Mouse (Mus musculus): ENCODE data around the gene Arhgef3.
"Not testable (repeated sequence)": the region's sequence is repeated elsewhere in the genome, so short reads cannot be mapped to it uniquely, and the experiment has no call there.

Arhgef3 gene

DNA sequence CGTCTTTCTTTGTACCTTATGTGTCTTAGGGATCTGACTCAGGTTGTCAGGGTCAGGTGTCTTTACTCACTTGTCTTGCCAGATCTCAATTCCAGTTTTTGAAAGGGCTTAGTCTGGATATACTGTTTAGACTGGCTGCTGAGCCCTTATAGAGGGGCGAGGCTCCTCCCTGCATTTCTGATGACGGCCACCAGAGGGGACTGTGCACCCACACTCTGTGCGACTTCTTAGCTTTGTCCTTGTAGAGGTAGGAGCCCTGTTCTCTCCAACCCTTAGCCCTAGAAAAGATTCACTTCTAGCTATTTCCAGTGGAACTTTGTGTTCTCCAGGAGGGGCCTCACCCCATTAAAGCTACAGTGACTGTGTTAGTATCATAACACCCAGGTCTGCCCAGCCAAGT lies 72.3 kb downstream of the Arhgef3 start:
- peak; percentile 52 to 68 for DNase-seq (ENCODE audit: low spot score in 2 of 2)

DNA sequence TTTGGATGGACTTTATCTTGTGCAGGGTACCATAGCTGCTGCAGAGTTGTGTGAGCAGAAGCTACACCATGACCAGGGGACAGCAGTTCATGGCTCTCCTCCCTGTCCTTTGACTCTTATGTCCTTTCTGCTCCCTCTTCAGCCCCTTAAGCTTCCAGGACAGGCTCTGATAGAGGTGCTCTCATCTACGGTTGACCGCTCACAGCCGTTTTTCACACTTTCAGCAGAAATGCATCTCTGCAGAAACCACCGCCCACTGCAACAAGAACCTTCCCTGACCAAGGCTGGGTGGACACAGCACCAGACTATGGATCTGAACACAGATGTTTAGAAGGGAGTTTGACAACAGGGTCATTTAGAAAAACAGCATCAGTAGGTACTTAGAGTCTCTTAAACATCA lies 73.2 kb downstream of the Arhgef3 start:
- no peak for DNase-seq (ENCODE audit: low spot score in 2 of 2)

DNA sequence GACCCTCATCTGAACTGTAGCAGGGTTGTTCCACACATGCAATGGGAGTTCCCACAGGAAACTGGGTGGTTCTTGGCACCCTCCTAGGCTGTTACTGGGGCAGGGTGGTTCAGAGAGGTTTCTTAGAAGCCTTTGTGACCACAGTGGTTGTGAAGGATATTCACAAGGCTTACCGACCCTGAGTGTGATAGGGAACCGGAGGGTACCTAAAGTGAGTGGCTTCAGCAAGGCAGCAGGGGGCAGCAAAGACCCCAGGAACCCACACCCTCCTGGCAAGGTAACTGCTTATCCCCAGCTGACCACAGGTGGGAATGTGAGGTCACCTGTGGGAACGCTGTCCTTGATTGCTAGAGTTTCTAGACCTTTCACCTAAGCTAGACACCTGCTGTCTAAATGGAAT lies 77.8 kb downstream of the Arhgef3 start:
- peak in 1 of 2 experiments; percentile 38 for DNase-seq (ENCODE audit: low spot score in 2 of 2)

- no peak for DNase-seq (ENCODE audit: low spot score in 2 of 2)
These were observed 82.3 kb downstream of the Arhgef3 start for GRCm38 (mm10) chr14:27196980-27197379.

DNA sequence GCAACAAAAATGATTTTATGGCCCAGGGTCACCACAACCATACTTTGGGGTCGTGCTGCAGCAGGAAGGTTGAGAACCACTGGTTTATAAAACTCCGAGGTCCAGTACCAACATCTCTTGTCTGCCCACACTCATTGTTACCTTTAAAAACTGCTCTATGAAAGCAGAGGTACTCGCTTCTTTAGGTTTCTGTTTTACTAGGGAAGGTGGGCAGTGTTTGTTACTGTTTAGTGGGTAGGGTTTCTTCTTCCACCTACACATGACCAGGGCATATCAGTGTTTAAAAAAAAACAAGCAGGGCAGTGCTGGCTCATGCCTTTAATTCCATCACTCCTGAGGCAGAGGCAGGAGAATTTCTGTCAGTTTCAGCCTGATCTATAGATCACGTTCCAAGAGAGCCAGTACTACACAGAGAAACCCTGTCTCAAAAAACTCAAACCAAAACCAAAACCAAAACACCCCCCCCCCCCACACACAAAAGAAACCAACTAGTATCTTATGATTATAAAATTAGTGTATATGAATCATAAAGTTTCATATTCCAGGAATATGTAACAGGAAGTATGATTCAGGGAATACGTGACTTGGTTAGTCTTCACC lies 83.9 kb downstream of the Arhgef3 start:
- no peak for DNase-seq (ENCODE audit: low spot score in 2 of 2)

GRCm38 (mm10) chr14:27199119-27199518 lies 84.4 kb downstream of the Arhgef3 start:
- DNase-seq (ENCODE audit: low spot score in 2 of 2) = no peak

- DNase-seq (ENCODE audit: low spot score in 2 of 2) = no peak
These were observed 85.2 kb downstream of the Arhgef3 start for GRCm38 (mm10) chr14:27199870-27200269.

GRCm38 (mm10) chr14:27200743-27201576 lies 86.3 kb downstream of the Arhgef3 start:
- DNase-seq (ENCODE audit: low spot score in 2 of 2) = no peak

GRCm38 (mm10) chr14:27201824-27202223 lies 87.1 kb downstream of the Arhgef3 start:
- no peak for DNase-seq (ENCODE audit: low spot score in 2 of 2)

GRCm38 (mm10) chr14:27204704-27205103 lies 90.0 kb downstream of the Arhgef3 start:
- no peak for DNase-seq (ENCODE audit: low spot score in 2 of 2)

DNA sequence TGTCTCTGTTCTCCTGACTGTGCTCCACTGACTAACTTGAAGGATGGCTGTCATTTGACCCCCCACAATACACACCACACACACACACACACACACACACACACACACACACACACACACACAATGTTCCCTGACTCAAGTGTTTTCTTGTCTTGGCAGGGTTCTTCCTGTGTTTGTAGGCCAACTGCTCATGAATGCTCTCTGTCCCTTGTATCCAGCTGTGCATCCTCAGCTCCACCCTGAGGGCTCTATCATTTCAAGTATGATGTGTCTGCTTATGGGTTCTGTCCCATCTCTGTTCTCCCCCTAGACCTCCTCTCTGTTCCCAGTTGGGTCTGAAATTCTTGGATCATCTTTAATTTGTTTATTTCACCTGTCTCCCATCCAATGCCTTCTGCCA lies 91.7 kb downstream of the Arhgef3 start:
- DNase-seq (ENCODE audit: low spot score in 2 of 2) = no peak

- DNase-seq (ENCODE audit: low spot score in 2 of 2) = no peak
These were observed 94.8 kb downstream of the Arhgef3 start for GRCm38 (mm10) chr14:27209542-27209941.

DNA sequence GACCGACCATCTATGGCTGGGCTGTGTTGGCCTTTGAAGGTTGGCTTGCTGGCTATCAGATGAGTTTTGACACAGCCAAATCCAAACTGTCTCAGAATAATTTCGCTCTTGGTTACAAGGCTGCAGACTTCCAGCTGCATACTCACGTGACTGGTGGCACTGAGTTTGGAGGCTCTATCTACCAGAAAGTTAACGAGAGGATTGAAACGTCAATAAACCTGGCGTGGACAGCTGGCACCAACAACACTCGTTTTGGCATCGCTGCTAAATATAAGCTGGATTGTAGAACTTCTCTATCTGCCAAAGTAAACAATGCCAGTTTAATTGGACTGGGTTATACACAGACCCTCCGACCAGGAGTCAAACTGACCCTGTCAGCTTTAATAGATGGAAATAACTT lies 96.1 kb downstream of the Arhgef3 start:
- not testable (repeated sequence) for DNase-seq (ENCODE audit: low spot score in 2 of 2)

GRCm38 (mm10) chr14:27211743-27212445 lies 97.2 kb downstream of the Arhgef3 start:
- no peak for DNase-seq (ENCODE audit: low spot score in 2 of 2)

GRCm38 (mm10) chr14:27214232-27214631 lies 99.5 kb downstream of the Arhgef3 start:
- no peak for DNase-seq (ENCODE audit: low spot score in 2 of 2)

GRCm38 (mm10) chr14:27219668-27220067 lies 105.0 kb downstream of the Arhgef3 start:
- no peak for DNase-seq (ENCODE audit: low spot score in 2 of 2)

GRCm38 (mm10) chr14:27220297-27220696 lies 105.6 kb downstream of the Arhgef3 start:
- DNase-seq (ENCODE audit: low spot score in 2 of 2) = no peak

DNA sequence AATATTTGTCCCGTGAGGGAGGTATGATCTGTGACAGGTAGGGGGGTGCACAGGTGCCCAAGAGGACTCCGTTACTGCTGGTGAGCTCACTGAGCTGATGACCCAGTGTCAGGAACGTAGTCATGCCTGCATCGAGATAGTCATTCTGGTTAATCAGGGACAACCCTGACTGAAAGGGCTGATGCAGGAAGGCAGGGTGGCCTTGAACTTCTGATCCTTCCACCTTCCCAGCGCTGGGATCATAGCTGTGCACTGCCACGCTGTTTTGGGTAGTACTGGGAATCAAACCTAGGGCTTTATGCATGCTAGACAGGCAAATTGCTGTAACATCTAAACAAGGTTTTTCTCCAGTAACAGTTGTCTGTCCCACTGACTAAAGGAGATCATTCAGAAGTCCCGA lies 109.9 kb downstream of the Arhgef3 start:
- DNase-seq (ENCODE audit: low spot score in 2 of 2) = no peak

- no peak for DNase-seq (ENCODE audit: low spot score in 2 of 2)
These were observed 111.6 kb downstream of the Arhgef3 start for GRCm38 (mm10) chr14:27226288-27226687.

GRCm38 (mm10) chr14:27228288-27228687 lies 113.6 kb downstream of the Arhgef3 start:
- no peak for DNase-seq (ENCODE audit: low spot score in 2 of 2)

DNA sequence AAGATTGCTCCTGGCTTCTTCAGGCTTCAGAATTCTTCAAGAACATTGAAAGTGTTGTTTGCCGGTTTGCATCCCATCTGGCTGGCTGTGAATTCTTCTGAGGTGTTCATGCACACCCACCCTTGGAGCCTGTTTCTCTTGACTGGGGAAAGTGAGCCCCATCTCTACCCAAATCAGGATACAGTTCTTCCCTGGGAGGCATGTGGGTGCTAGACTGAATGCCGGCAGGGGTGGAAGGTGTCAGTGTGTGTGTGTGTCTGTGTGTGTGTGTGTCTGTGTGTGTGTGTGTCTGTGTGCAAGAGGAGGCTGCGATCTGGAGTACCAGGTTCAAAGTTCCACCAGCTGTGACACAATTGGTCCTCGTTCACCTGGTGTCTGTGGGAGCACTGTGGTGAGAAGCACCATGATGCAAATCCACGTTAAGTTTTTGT lies 114.3 kb downstream of the Arhgef3 start:
- no peak for DNase-seq (ENCODE audit: low spot score in 2 of 2)

GRCm38 (mm10) chr14:27229441-27230147 lies 114.9 kb downstream of the Arhgef3 start:
- peak in 1 of 2 experiments; percentile 14 for DNase-seq (ENCODE audit: low spot score in 2 of 2)

Measured in spleen, postnatal 14 days (tissue).